Mouse (Mus musculus) kidney, adult 11 months (tissue): ENCODE results near the gene Cox15.

Source experiments
- DNase-seq: peaks from one replicate; pipeline ENCODE4 v3.0.0; 2022

The Cox15 gene

GRCm38 (mm10) chr19:43704211-43704610 lies 48.6 kb downstream of the Cox15 start:
- DNase-seq = peak; percentile 61

GRCm38 (mm10) chr19:43699763-43700155 lies 53.0 kb downstream of the Cox15 start:
- no peak for DNase-seq

DNA sequence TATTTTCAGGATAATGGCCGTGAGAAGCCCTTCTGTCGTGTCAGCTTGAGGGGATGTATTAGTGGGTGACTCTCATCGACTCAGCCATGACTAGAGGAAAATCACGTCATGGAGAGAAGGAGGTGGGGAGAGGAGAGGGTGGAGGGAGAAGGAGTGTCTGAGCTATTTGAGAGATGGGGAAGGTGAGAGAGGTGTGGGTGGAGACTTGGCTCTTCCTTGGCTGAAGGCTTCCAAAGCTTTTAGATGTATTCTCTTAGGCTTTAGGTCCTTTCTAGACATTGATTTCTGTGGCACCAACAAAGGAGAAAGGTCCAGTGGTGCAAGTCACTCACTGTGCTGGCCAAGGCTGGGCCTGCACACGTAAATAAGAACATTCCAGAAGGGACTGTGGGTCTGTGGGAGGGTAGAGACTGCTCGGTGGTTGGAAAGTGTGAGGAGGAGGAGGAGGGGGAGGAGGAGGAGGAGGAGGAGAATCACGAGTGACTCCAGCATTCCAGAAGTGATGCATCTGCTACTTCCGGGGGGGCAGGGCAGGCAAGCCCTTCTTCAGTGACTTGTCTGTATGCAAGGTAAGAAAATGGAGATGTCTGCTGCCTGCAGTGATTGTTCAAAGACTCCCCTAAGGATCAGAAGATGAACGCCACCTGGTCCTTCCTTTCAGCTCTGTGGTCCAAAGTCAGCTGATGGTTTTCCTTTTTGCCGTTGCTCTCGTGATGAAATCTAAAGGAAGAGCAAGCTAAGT lies 53.6 kb downstream of the Cox15 start:
- no peak for DNase-seq

DNA sequence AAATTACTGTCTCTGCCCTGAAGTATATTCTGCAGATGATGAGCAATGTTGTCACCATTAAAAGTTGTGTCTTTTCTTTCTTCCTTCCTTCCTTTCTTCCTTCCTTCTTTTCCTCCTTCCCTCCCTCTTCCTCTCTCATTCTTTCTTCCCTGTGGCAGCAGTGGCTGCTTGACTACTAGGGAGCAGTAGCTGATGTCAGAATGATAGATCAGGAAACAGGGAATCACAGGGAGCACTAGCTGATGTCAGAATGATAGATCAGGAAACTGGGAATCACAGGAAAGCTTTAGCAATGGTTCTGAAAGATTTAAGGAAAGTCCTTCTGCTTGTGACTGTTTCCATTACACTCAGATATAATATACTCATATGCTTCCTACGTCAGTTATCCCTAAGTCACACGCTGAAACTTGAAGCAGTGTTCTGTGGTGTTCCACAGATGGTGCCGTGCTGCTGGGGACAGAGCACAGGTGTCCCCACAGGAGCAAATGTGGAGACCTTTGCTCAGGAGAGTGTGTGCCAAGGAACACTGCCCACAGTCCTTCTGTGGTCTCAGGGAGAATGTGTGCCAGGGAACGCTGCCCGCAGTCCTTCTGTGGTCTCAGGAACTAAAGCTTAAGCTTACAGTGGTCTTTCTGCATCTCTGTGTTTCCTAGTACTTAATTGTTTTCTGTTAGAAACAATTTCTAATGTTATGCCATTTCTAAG lies 55.0 kb downstream of the Cox15 start:
- DNase-seq = no peak

DNA sequence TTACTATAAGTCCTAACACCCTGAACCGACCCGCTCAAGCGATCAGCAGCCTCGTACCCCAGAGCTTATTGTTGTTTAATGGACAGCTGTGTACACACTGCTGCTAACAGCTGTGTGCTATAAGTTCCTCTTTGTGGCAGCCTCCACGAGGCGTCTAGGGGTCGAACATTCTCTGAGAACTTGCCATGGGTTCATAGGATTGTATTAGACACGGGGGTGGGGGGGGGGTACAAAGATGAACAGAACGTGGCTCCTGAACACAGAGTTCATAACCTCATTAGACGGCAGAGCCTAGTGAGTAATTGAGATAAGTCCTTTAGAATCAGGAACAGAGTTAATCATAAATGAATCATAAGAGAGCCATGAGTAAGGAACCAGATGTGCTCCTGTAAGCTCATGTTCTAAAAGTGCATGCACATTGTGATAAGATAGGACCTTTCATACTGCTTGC lies 57.3 kb downstream of the Cox15 start:
- no peak for DNase-seq

- no peak for DNase-seq
Measured at GRCm38 (mm10) chr19:43692815-43693214, 60.0 kb downstream of the Cox15 start.

DNA sequence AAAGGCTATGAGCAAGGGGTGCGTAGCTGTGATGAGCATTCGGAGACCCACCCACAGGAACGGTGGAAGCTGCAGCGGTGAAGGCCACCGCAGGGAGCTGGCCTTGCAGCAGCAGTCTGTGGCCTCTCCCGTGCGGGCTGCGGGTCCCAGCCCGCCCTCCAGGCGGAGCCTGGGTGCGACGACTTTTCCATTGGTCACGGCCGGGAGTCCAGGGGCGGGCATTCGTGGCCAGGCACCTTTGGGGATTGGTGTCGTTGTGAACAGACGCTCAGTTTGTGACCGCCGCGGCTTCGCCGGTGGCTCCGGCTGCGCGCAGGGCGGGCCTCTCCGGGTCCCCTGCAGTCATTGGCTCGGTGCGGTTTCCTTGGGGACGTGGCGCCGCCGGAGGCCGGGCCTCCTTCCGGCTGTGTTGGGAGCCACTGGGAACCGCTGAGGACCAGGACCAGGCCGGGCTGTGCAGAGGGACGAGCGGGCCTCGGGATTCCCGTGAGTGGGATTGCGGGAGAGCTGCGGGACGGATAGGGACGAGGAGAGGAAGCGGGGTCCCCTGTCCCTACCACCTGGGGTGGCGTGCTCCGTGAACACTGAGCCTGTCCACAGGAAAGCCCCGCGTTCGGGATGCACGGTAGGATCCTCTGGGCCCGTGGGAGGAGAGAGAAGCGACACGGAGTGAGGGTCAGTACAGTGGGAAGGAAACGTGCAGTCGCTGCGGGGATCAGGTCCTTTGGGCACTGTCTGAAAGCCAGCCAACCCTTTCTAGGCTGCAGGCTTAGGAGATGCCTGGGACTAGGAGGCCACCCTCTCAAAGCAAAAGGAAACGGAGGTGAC lies 63.2 kb downstream of the Cox15 start, which contains the start of gene Entpd7:
Gene Entpd7, plus strand, starts transcription at position 254 of the 828 bp plus-strand sequence.
- DNase-seq = peak; percentile 98
